Mouse (Mus musculus) ES-E14 (cell line): ENCODE measurements around the gene 4933411K16Rik.
"Not testable (repeated sequence)": the region's sequence is repeated elsewhere in the genome, so short reads cannot be mapped to it uniquely, and the experiment has no call there.

Experiments
- MAFK ChIP-seq: IDR thresholded peaks from 2 replicates; pipeline ENCODE4 v1.6.1; 2014; ENCODE audit warnings: mild to moderate bottlenecking, low read depth, low read length, inconsistent platforms; ENCODE audit not compliant: insufficient read depth
- ZC3H11A ChIP-seq: IDR thresholded peaks from 2 replicates; pipeline ENCODE4 v1.6.1; 2012; ENCODE audit warnings: low read depth, mild to moderate bottlenecking, inconsistent platforms, low read length, borderline replicate concordance

- not testable (repeated sequence) for TF ChIP-seq MAFK, ZC3H11A
Measured at GRCm38 (mm10) chr19:42081613-42082012, 29.6 kb downstream of the 4933411K16Rik start.
